Comparison of ENCODE assay signal across 7 mouse cellular contexts in the genomic region with DNA sequence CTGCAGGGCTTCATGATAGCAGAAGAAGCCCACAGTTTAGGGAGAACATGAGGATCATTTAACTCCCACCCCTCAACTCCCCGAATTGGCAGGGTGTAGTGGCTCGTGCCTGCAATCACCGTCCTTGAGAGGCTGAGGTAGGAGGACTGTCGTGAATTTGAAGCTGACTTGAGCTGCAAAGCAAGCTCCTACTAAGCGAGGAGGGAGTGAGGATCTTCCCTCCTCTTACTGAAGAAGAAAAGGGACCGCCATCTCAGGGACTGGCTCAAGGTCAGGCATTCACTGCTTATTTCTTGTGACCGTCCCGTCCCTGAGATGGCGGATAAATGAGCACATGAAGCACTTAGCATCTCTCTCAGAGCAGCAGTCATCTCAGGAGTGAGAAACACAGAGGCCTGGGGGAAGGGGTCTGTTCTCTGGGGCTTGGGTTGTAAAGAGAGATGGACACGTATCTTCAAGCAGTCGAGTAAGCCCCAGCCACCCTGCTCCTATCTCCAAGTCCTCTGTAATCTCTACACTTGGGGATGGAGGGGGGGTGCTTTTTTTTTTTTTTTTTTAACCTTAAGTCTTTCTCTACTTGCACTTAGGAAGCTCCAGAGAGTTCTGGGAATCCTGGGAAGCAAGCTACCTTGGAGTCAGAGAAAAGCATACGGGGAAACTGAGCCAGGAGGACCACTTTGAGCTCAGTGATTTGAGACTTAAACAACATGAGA. TPM values are rescaled to one million over a fixed set of nuclear protein-coding genes. Genes with fewer than 3 reads are reported as not detected.
DNase-seq lines count a peak whose midpoint lies in the region; ATAC-seq and TF ChIP-seq lines count a peak whose summit lies in the region.

No protein-coding gene starts in this region.

- TF ChIP-seq CTCF in stomach, postnatal 0 days (IDR thresholded peaks at IDR 0.05; ENCODE audit: low read depth) = no peak

- ATAC-seq in neural tube, embryonic 11.5 days (ENCODE audit: insufficient read depth, low FRiP score, low TSS enrichment) = no peak
- ATAC-seq in forebrain, embryonic 13.5 days = no peak
- no peak for ATAC-seq in liver, embryonic 11.5 days (replicated peaks; ENCODE audit: low FRiP score)
- ATAC-seq in stomach, postnatal 0 days (ENCODE audit: low FRiP score, low TSS enrichment) = no peak
- no peak for ATAC-seq in megakaryocyte progenitor cell, adult 5-6 weeks (replicated peaks; ENCODE audit: poor library complexity)
- ATAC-seq in erythroid progenitor cell, adult 5-6 weeks (replicated peaks; ENCODE audit: low FRiP score, poor library complexity, severe bottlenecking) = no peak

- H3K27ac ChIP-seq in neural tube, embryonic 11.5 days (ENCODE audit: low read depth, low read length) = peak overlapping the region; percentile 9; the same call in 1 of the 2 replicates
- peak overlapping the region; percentile 40 for H3K27ac ChIP-seq in forebrain, embryonic 13.5 days
- peak overlapping the region; percentile 65 for H3K27ac ChIP-seq in liver, embryonic 11.5 days (ENCODE audit: low read depth, low read length)
- H3K27ac ChIP-seq in stomach, postnatal 0 days (replicated peaks) = peak overlapping the region; percentile 95

- no peaks in the 10 kb centered on the region for H3K27me3 ChIP-seq in neural tube, embryonic 11.5 days (ENCODE audit: control insufficient read depth, insufficient read depth, low read length)
- no peaks in the 10 kb centered on the region for H3K27me3 ChIP-seq in forebrain, embryonic 13.5 days
- no peaks in the 10 kb centered on the region for H3K27me3 ChIP-seq in liver, embryonic 11.5 days (replicated peaks; ENCODE audit: control insufficient read depth, insufficient read depth, low read length)
- no peaks in the 10 kb centered on the region for H3K27me3 ChIP-seq in stomach, postnatal 0 days (ENCODE audit: control insufficient read depth, insufficient read depth, low read length)

- H3K36me3 ChIP-seq in neural tube, embryonic 11.5 days (ENCODE audit: control insufficient read depth, insufficient read depth, low read length) = no peaks in the 10 kb centered on the region
- peaks cover 5% of the 10 kb centered on the region for H3K36me3 ChIP-seq in forebrain, embryonic 13.5 days (ENCODE audit: poor library complexity, severe bottlenecking)
- 0 out of 2 replicates have a peak, but pooled peaks cover 2% of the 10 kb centered on the region for H3K36me3 ChIP-seq in liver, embryonic 11.5 days (ENCODE audit: control insufficient read depth, insufficient read depth, low read length)
- peaks cover 4% of the 10 kb centered on the region; the same call in 1 of the 2 replicates for H3K36me3 ChIP-seq in stomach, postnatal 0 days (ENCODE audit: control insufficient read depth, insufficient read depth, low read length)

- peaks cover 28% of the 10 kb centered on the region for H3K4me1 ChIP-seq in neural tube, embryonic 11.5 days (ENCODE audit: control insufficient read depth, insufficient read depth, low read length)
- peaks cover 51% of the 10 kb centered on the region for H3K4me1 ChIP-seq in forebrain, embryonic 13.5 days
- H3K4me1 ChIP-seq in liver, embryonic 11.5 days (replicated peaks; ENCODE audit: control insufficient read depth, insufficient read depth, low read length) = peaks cover 58% of the 10 kb centered on the region
- H3K4me1 ChIP-seq in stomach, postnatal 0 days (replicated peaks; ENCODE audit: control insufficient read depth, insufficient read depth) = peaks cover 16% of the 10 kb centered on the region

- 42% methylated on average over 12 of the region's 12 CpGs for WGBS in neural tube, embryonic 11.5 days
- 61% methylated on average over 12 of the region's 12 CpGs for WGBS in forebrain, embryonic 13.5 days
- WGBS in liver, embryonic 11.5 days = 38% methylated on average over 12 of the region's 12 CpGs
- WGBS in stomach, postnatal 0 days = 34% methylated on average over 12 of the region's 12 CpGs

- no peak overlapping the region for H3K4me3 ChIP-seq in neural tube, embryonic 11.5 days (ENCODE audit: low read depth, low read length)
- H3K4me3 ChIP-seq in forebrain, embryonic 13.5 days = no peak overlapping the region
- H3K4me3 ChIP-seq in liver, embryonic 11.5 days (ENCODE audit: low read depth, low read length) = peak overlapping the region; percentile 50
- H3K4me3 ChIP-seq in stomach, postnatal 0 days (ENCODE audit: low read depth, low read length) = no peak overlapping the region

- TF ChIP-seq EP300 in stomach, postnatal 0 days (optimal IDR thresholded peaks at IDR 0.05) = no peak

- no peak for DNase-seq in neural tube, embryonic 11.5 days (ENCODE audit: low spot score)
- no peak for DNase-seq in neural tube, embryonic 10.5 days (ENCODE audit: extremely low spot score, low spot score)
- no peak for DNase-seq in liver, embryonic 11.5 days (ENCODE audit: low spot score)
- peak; percentile 19 for DNase-seq in stomach, postnatal 0 days (ENCODE audit: low spot score)

- no peak overlapping the region for H3K9ac ChIP-seq in neural tube, embryonic 11.5 days (ENCODE audit: low read length)
- H3K9ac ChIP-seq in forebrain, embryonic 13.5 days = peak overlapping the region; percentile 40; the same call in 1 of the 2 replicates
- H3K9ac ChIP-seq in liver, embryonic 11.5 days (ENCODE audit: low read depth, low read length) = peak overlapping the region; percentile 49
- H3K9ac ChIP-seq in stomach, postnatal 0 days (ENCODE audit: low read length) = peak overlapping the region; percentile 43; the same call in 1 of the 2 replicates

- H3K9me3 ChIP-seq in neural tube, embryonic 11.5 days (ENCODE audit: control insufficient read depth, low read length) = no peaks in the 10 kb centered on the region
- H3K9me3 ChIP-seq in forebrain, embryonic 13.5 days (replicated peaks) = no peaks in the 10 kb centered on the region
- no peaks in the 10 kb centered on the region for H3K9me3 ChIP-seq in liver, embryonic 11.5 days (ENCODE audit: control insufficient read depth, low read length)
- no peaks in the 10 kb centered on the region for H3K9me3 ChIP-seq in stomach, postnatal 0 days (ENCODE audit: control insufficient read depth, low read length)

- no peak overlapping the region for H3K4me2 ChIP-seq in neural tube, embryonic 11.5 days (ENCODE audit: low read depth)
- H3K4me2 ChIP-seq in forebrain, embryonic 13.5 days = 0 out of 2 replicates have a peak overlapping the region, but pooled peaks have one; percentile 80
- H3K4me2 ChIP-seq in liver, embryonic 11.5 days = peak overlapping the region; percentile 81
- H3K4me2 ChIP-seq in stomach, postnatal 0 days (replicated peaks; ENCODE audit: low read depth) = peak overlapping the region; percentile 67; the same call in 1 of the 2 replicates

RNA-seq across cellular contexts. Expression of gene Nr1d1, which starts 1.1 kb away (rescaled TPM):
- 1.5 and 1.9 TPM in 2 replicates for polyA plus RNA-seq in neural tube, embryonic 11.5 days (2014; fragmentation: Nextera tagmentation; extraction: Ambion mirVana)
- polyA plus RNA-seq in forebrain, embryonic 13.5 days (2015; fragmentation: Nextera tagmentation; extraction: Ambion mirVana) = 2.1 and 2.3 TPM in 2 replicates
- 2.1 and 2.7 TPM in 2 replicates for polyA plus RNA-seq in liver, embryonic 11.5 days (2014; fragmentation: Nextera tagmentation; extraction: Ambion mirVana)
- polyA plus RNA-seq in stomach, postnatal 0 days (2015; fragmentation: Nextera tagmentation; extraction: Ambion mirVana) = 7.5 and 7.9 TPM in 2 replicates
- total RNA-seq in megakaryocyte progenitor cell, adult 5-6 weeks (2015) = 3.3 and 3.5 TPM in 2 replicates
- total RNA-seq in megakaryocyte progenitor cell, adult 5-6 weeks (2017) = 0.47 and 0.87 TPM in 2 replicates
- total RNA-seq in erythroid progenitor cell, adult 5-6 weeks (2015; ENCODE audit: low replicate concordance) = not detected in 2 replicates
- not detected in 2 replicates for total RNA-seq in erythroid progenitor cell, adult 5-6 weeks (2017; ENCODE audit: low replicate concordance)

RNA-seq across cellular contexts. Expression of gene Msl1, which starts 19.1 kb away (rescaled TPM):
- 24.1 and 24.2 TPM in 2 replicates for polyA plus RNA-seq in neural tube, embryonic 11.5 days (2014; fragmentation: Nextera tagmentation; extraction: Ambion mirVana)
- polyA plus RNA-seq in forebrain, embryonic 13.5 days (2015; fragmentation: Nextera tagmentation; extraction: Ambion mirVana) = 31.3 and 32.9 TPM in 2 replicates
- 14.8 and 17.7 TPM in 2 replicates for polyA plus RNA-seq in liver, embryonic 11.5 days (2014; fragmentation: Nextera tagmentation; extraction: Ambion mirVana)
- polyA plus RNA-seq in stomach, postnatal 0 days (2015; fragmentation: Nextera tagmentation; extraction: Ambion mirVana) = 11.3 and 13.8 TPM in 2 replicates
- total RNA-seq in megakaryocyte progenitor cell, adult 5-6 weeks (2015) = 60.8 and 62.0 TPM in 2 replicates
- total RNA-seq in megakaryocyte progenitor cell, adult 5-6 weeks (2017) = 76.3 and 99.9 TPM in 2 replicates
- 43.6 and 44.7 TPM in 2 replicates for total RNA-seq in erythroid progenitor cell, adult 5-6 weeks (2015; ENCODE audit: low replicate concordance)
- total RNA-seq in erythroid progenitor cell, adult 5-6 weeks (2017; ENCODE audit: low replicate concordance) = 29.5 and 35.5 TPM in 2 replicates

RNA-seq across cellular contexts. Expression of gene Casc3, which starts 28.5 kb away (rescaled TPM):
- polyA plus RNA-seq in neural tube, embryonic 11.5 days (2014; fragmentation: Nextera tagmentation; extraction: Ambion mirVana) = 55.4 and 59.4 TPM in 2 replicates
- polyA plus RNA-seq in forebrain, embryonic 13.5 days (2015; fragmentation: Nextera tagmentation; extraction: Ambion mirVana) = 46.4 and 51.1 TPM in 2 replicates
- 34.8 and 35.6 TPM in 2 replicates for polyA plus RNA-seq in liver, embryonic 11.5 days (2014; fragmentation: Nextera tagmentation; extraction: Ambion mirVana)
- polyA plus RNA-seq in stomach, postnatal 0 days (2015; fragmentation: Nextera tagmentation; extraction: Ambion mirVana) = 12.4 and 14.8 TPM in 2 replicates
- total RNA-seq in megakaryocyte progenitor cell, adult 5-6 weeks (2015) = 38.3 and 39.0 TPM in 2 replicates
- 18.3 and 31.7 TPM in 2 replicates for total RNA-seq in megakaryocyte progenitor cell, adult 5-6 weeks (2017)
- total RNA-seq in erythroid progenitor cell, adult 5-6 weeks (2015; ENCODE audit: low replicate concordance) = 41.8 and 60.4 TPM in 2 replicates
- 59.2 and 92.7 TPM in 2 replicates for total RNA-seq in erythroid progenitor cell, adult 5-6 weeks (2017; ENCODE audit: low replicate concordance)

RNA-seq across cellular contexts. Expression of gene Thra, which starts 35.8 kb away (rescaled TPM):
- 32.0 and 34.7 TPM in 2 replicates for polyA plus RNA-seq in neural tube, embryonic 11.5 days (2014; fragmentation: Nextera tagmentation; extraction: Ambion mirVana)
- 93.5 and 95.2 TPM in 2 replicates for polyA plus RNA-seq in forebrain, embryonic 13.5 days (2015; fragmentation: Nextera tagmentation; extraction: Ambion mirVana)
- polyA plus RNA-seq in liver, embryonic 11.5 days (2014; fragmentation: Nextera tagmentation; extraction: Ambion mirVana) = 26.6 and 31.6 TPM in 2 replicates
- polyA plus RNA-seq in stomach, postnatal 0 days (2015; fragmentation: Nextera tagmentation; extraction: Ambion mirVana) = 24.0 and 24.5 TPM in 2 replicates
- total RNA-seq in megakaryocyte progenitor cell, adult 5-6 weeks (2015) = 34.2 and 34.6 TPM in 2 replicates
- 21.8 and 25.3 TPM in 2 replicates for total RNA-seq in megakaryocyte progenitor cell, adult 5-6 weeks (2017)
- 8.6 and 13.8 TPM in 2 replicates for total RNA-seq in erythroid progenitor cell, adult 5-6 weeks (2015; ENCODE audit: low replicate concordance)
- 3.3 and 8.0 TPM in 2 replicates for total RNA-seq in erythroid progenitor cell, adult 5-6 weeks (2017; ENCODE audit: low replicate concordance)

RNA-seq across cellular contexts. Expression of gene Med24, which starts 47.0 kb away (rescaled TPM):
- polyA plus RNA-seq in neural tube, embryonic 11.5 days (2014; fragmentation: Nextera tagmentation; extraction: Ambion mirVana) = 67.6 and 74.5 TPM in 2 replicates
- polyA plus RNA-seq in forebrain, embryonic 13.5 days (2015; fragmentation: Nextera tagmentation; extraction: Ambion mirVana) = 79.0 and 86.0 TPM in 2 replicates
- 61.9 and 63.6 TPM in 2 replicates for polyA plus RNA-seq in liver, embryonic 11.5 days (2014; fragmentation: Nextera tagmentation; extraction: Ambion mirVana)
- 16.5 and 18.7 TPM in 2 replicates for polyA plus RNA-seq in stomach, postnatal 0 days (2015; fragmentation: Nextera tagmentation; extraction: Ambion mirVana)
- 28.7 and 30.9 TPM in 2 replicates for total RNA-seq in megakaryocyte progenitor cell, adult 5-6 weeks (2015)
- total RNA-seq in megakaryocyte progenitor cell, adult 5-6 weeks (2017) = 36.2 and 46.3 TPM in 2 replicates
- 30.6 and 57.7 TPM in 2 replicates for total RNA-seq in erythroid progenitor cell, adult 5-6 weeks (2015; ENCODE audit: low replicate concordance)
- 14.7 and 25.0 TPM in 2 replicates for total RNA-seq in erythroid progenitor cell, adult 5-6 weeks (2017; ENCODE audit: low replicate concordance)

Comparison
In these comparisons a context has a peak if more than half of its experiments do, and no peak if none do; other contexts are left out.
1. H3K27ac ChIP-seq: peak in every context shown above with its lines; median percentile 95 in stomach, postnatal 0 days; 65 in liver, embryonic 11.5 days; 40 in forebrain, embryonic 13.5 days; 9 in neural tube, embryonic 11.5 days.